Mouse (Mus musculus): ENCODE measurements around the gene Rpl41.

Gene Rpl41

GRCm38 (mm10) chr10:128548947-128549681 is at the start of gene Rpl41:
Gene Rpl41, minus strand, starts transcription at chr10:128549305.
- peak; percentile 95 for DNase-seq (ENCODE audit: low read depth, low spot score)

- DNase-seq (ENCODE audit: low read depth, low spot score): no peak
These were observed 49.4 kb upstream of the Rpl41 start for GRCm38 (mm10) chr10:128598476-128598875.

GRCm38 (mm10) chr10:128592797-128593196 is 43.7 kb upstream of the Rpl41 start:
- no peak for DNase-seq (ENCODE audit: low read depth, low spot score)

GRCm38 (mm10) chr10:128591436-128591835 is 42.3 kb upstream of the Rpl41 start:
- no peak for DNase-seq (ENCODE audit: low read depth, low spot score)

GRCm38 (mm10) chr10:128590193-128590690 is 41.1 kb upstream of the Rpl41 start:
- peak; percentile 74 for DNase-seq (ENCODE audit: low read depth, low spot score)

- peak; percentile 56 for DNase-seq (ENCODE audit: low read depth, low spot score)
These were observed 40.5 kb upstream of the Rpl41 start, which contains the start of gene Erbb3 for GRCm38 (mm10) chr10:128589464-128590192. Gene Erbb3, minus strand, starts transcription at chr10:128589652.

GRCm38 (mm10) chr10:128588775-128589463 is 39.8 kb upstream of the Rpl41 start:
- no peak for DNase-seq (ENCODE audit: low read depth, low spot score)

GRCm38 (mm10) chr10:128588136-128588535 is 39.0 kb upstream of the Rpl41 start:
- DNase-seq (ENCODE audit: low read depth, low spot score): no peak

GRCm38 (mm10) chr10:128587697-128588096 is 38.6 kb upstream of the Rpl41 start:
- DNase-seq (ENCODE audit: low read depth, low spot score): no peak

GRCm38 (mm10) chr10:128587120-128587519 is 38.0 kb upstream of the Rpl41 start:
- no peak for DNase-seq (ENCODE audit: low read depth, low spot score)

GRCm38 (mm10) chr10:128586546-128586945 is 37.4 kb upstream of the Rpl41 start:
- no peak for DNase-seq (ENCODE audit: low read depth, low spot score)

- peak; percentile 56 for DNase-seq (ENCODE audit: low read depth, low spot score)
These were observed 35.3 kb upstream of the Rpl41 start for GRCm38 (mm10) chr10:128584386-128584785.

GRCm38 (mm10) chr10:128583644-128584043 is 34.5 kb upstream of the Rpl41 start:
- no peak for DNase-seq (ENCODE audit: low read depth, low spot score)

GRCm38 (mm10) chr10:128579731-128580130 is 30.6 kb upstream of the Rpl41 start:
- DNase-seq (ENCODE audit: low read depth, low spot score): no peak

- DNase-seq (ENCODE audit: low read depth, low spot score): no peak
These were observed 30.2 kb upstream of the Rpl41 start for GRCm38 (mm10) chr10:128579298-128579697.

GRCm38 (mm10) chr10:128578330-128578729 is 29.2 kb upstream of the Rpl41 start:
- no peak for DNase-seq (ENCODE audit: low read depth, low spot score)

- DNase-seq (ENCODE audit: low read depth, low spot score): no peak
These were observed 26.0 kb upstream of the Rpl41 start for GRCm38 (mm10) chr10:128575063-128575462.

GRCm38 (mm10) chr10:128565788-128566531 is 16.9 kb upstream of the Rpl41 start, which contains the start of gene Pa2g4:
Gene Pa2g4, minus strand, starts transcription at chr10:128565987.
- peak; percentile 99 for DNase-seq (ENCODE audit: low read depth, low spot score)

GRCm38 (mm10) chr10:128565206-128565787 is 16.2 kb upstream of the Rpl41 start:
- no peak for DNase-seq (ENCODE audit: low read depth, low spot score)

- no peak for DNase-seq (ENCODE audit: low read depth, low spot score)
These were observed 14.4 kb upstream of the Rpl41 start for GRCm38 (mm10) chr10:128563544-128563943.

GRCm38 (mm10) chr10:128556963-128557362 is 7.9 kb upstream of the Rpl41 start:
- peak; percentile 32 for DNase-seq (ENCODE audit: low read depth, low spot score)

Data from forelimb bud, embryonic 11.5 days (tissue).